Mouse (Mus musculus): ENCODE results near the gene Rras2. TPM values are rescaled to one million over a fixed set of nuclear protein-coding genes. Genes with fewer than 3 reads are reported as not detected.

Rras2 gene
- total and polyA plus RNA-seq, 2 experiments from 2014 or later, result 34.4 to 56.6 TPM

GRCm38 (mm10) chr7:114066529-114067178 lies 50.9 kb downstream of the Rras2 start:
- WGBS, result 12% methylated on average over 14 of the region's 14 CpGs
- TF ChIP-seq CTCF (IDR thresholded peaks at IDR 0.05; ENCODE audit: low read depth), result peak; percentile 96

GRCm38 (mm10) chr7:114065407-114066185 lies 52.0 kb downstream of the Rras2 start:
- Histone ChIP-seq H3K4me2 (ENCODE audit: low read depth) (no peak overlapping the region), H3K36me3 (ENCODE audit: insufficient read depth) (no peaks in the 10 kb centered on the region), H3K27ac (ENCODE audit: low read depth, low read length) (no peak overlapping the region), H3K4me1 (ENCODE audit: insufficient read depth) (0 out of 2 replicates have a peak, but pooled peaks cover 5% of the 10 kb centered on the region), H3K9me3 (ENCODE audit: low read length) (no peaks in the 10 kb centered on the region), H3K27me3 (ENCODE audit: insufficient read depth, low read length) (no peaks in the 10 kb centered on the region), H3K9ac (no peak overlapping the region), H3K4me3 (ENCODE audit: low read depth, low read length) (no peak overlapping the region)
- 34% methylated on average over 11 of the region's 11 CpGs for WGBS
- no peak for TF ChIP-seq CTCF (IDR thresholded peaks at IDR 0.05; ENCODE audit: low read depth)
- DNase-seq (no peak), ATAC-seq (no peak)

More at GRCm38 (mm10) chr7:114066529-114067178, 50.9 kb downstream of the Rras2 start:
- DNase-seq (peak; percentile 83), ATAC-seq (peak; percentile 78)
- H3K9ac ChIP-seq, result peak overlapping the region; percentile 14; the same call in 1 of the 2 replicates
- H3K4me3 ChIP-seq (ENCODE audit: low read depth, low read length), result peak overlapping the region; percentile 19
- no peaks in the 10 kb centered on the region for H3K36me3 ChIP-seq (ENCODE audit: insufficient read depth)
- H3K27me3 ChIP-seq (ENCODE audit: insufficient read depth, low read length), result no peaks in the 10 kb centered on the region
- H3K4me1 ChIP-seq (ENCODE audit: insufficient read depth), result 0 out of 2 replicates have a peak, but pooled peaks cover 5% of the 10 kb centered on the region
- H3K9me3 ChIP-seq (ENCODE audit: low read length), result no peaks in the 10 kb centered on the region
- H3K4me2 ChIP-seq (ENCODE audit: low read depth), result peak overlapping the region; percentile 48
- H3K27ac ChIP-seq (ENCODE audit: low read depth, low read length), result no peak overlapping the region

DNA sequence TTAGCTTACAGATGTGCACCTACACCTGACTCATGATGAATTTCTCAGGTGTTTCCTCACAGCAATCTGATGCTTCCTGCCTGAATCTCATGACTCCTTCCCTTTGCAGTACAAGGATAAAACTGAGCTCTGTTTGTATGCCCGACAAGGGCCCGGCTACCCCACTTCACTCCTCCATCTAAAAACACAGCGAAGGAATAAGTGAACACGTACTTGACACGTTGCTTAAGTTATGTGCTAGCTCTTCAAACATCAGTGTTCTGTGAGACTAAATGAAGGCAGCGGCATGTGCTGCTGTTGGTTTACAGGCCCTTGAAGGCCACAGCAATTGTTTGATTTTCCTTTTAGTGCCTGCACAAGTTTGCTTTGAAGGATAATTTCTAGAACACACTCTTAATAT lies 53.6 kb downstream of the Rras2 start:
- no peaks in the 10 kb centered on the region for H3K9me3 ChIP-seq (ENCODE audit: low read length)
- DNase-seq (no peak), ATAC-seq (no peak)
- H3K9ac ChIP-seq, result no peak overlapping the region
- 85% methylated on average over 6 of the region's 6 CpGs for WGBS
- H3K4me3 ChIP-seq (ENCODE audit: low read depth, low read length), result no peak overlapping the region
- 0 out of 2 replicates have a peak, but pooled peaks cover 5% of the 10 kb centered on the region for H3K4me1 ChIP-seq (ENCODE audit: insufficient read depth)
- no peaks in the 10 kb centered on the region for H3K36me3 ChIP-seq (ENCODE audit: insufficient read depth)
- no peak for TF ChIP-seq CTCF (IDR thresholded peaks at IDR 0.05; ENCODE audit: low read depth)
- H3K27me3 ChIP-seq (ENCODE audit: insufficient read depth, low read length), result no peaks in the 10 kb centered on the region
- H3K4me2 ChIP-seq (ENCODE audit: low read depth), result no peak overlapping the region
- H3K27ac ChIP-seq (ENCODE audit: low read depth, low read length), result no peak overlapping the region

DNA sequence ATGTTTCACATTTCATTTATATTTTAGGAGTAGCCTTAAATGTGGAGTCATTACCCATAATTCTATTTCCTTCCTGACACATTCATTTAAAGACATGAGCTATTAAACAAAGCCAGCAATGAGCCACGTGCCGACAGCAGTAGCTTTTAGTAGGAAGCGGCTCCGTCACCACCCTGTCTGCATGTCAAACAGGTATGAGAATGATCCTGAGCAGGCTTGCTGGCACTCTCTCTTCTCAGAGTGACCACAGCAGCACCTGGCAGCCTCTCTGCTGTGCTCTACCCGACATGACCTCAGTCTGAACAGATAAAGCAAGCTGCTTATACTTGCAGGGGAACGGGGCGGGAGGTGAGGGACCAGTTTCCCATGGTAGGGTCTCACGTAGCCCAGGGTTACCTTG lies 54.0 kb downstream of the Rras2 start:
- DNase-seq (no peak), ATAC-seq (peak; percentile 40; the same call in 1 of the 2 replicates)
- Histone ChIP-seq H3K9me3 (ENCODE audit: low read length) (no peaks in the 10 kb centered on the region), H3K4me2 (ENCODE audit: low read depth) (no peak overlapping the region), H3K36me3 (ENCODE audit: insufficient read depth) (no peaks in the 10 kb centered on the region), H3K4me1 (ENCODE audit: insufficient read depth) (0 out of 2 replicates have a peak, but pooled peaks cover 5% of the 10 kb centered on the region), H3K4me3 (ENCODE audit: low read depth, low read length) (no peak overlapping the region), H3K9ac (no peak overlapping the region), H3K27me3 (ENCODE audit: insufficient read depth, low read length) (no peaks in the 10 kb centered on the region), H3K27ac (ENCODE audit: low read depth, low read length) (no peak overlapping the region)
- no peak for TF ChIP-seq CTCF (IDR thresholded peaks at IDR 0.05; ENCODE audit: low read depth)
- 63% methylated on average over 8 of the region's 8 CpGs for WGBS

- ATAC-seq, result no peak
- no peak for TF ChIP-seq CTCF (IDR thresholded peaks at IDR 0.05; ENCODE audit: low read depth)
- Histone ChIP-seq H3K27me3 (ENCODE audit: insufficient read depth, low read length) (no peaks in the 10 kb centered on the region), H3K4me1 (ENCODE audit: insufficient read depth) (0 out of 2 replicates have a peak, but pooled peaks cover 5% of the 10 kb centered on the region), H3K9me3 (ENCODE audit: low read length) (no peaks in the 10 kb centered on the region), H3K9ac (no peak overlapping the region), H3K27ac (ENCODE audit: low read depth, low read length) (no peak overlapping the region), H3K4me2 (ENCODE audit: low read depth) (no peak overlapping the region), H3K36me3 (ENCODE audit: insufficient read depth) (no peaks in the 10 kb centered on the region), H3K4me3 (ENCODE audit: low read depth, low read length) (no peak overlapping the region)
- no peak for DNase-seq
- 29% methylated on average over 1 of the region's 1 CpGs for WGBS
Observed at GRCm38 (mm10) chr7:114062451-114062850, 55.1 kb downstream of the Rras2 start.

- Histone ChIP-seq H3K4me2 (ENCODE audit: low read depth) (no peak overlapping the region), H3K9me3 (ENCODE audit: low read length) (no peaks in the 10 kb centered on the region), H3K27me3 (ENCODE audit: insufficient read depth, low read length) (no peaks in the 10 kb centered on the region), H3K9ac (no peak overlapping the region), H3K36me3 (ENCODE audit: insufficient read depth) (no peaks in the 10 kb centered on the region), H3K27ac (ENCODE audit: low read depth, low read length) (no peak overlapping the region), H3K4me3 (ENCODE audit: low read depth, low read length) (no peak overlapping the region), H3K4me1 (ENCODE audit: insufficient read depth) (no peaks in the 10 kb centered on the region)
- DNase-seq (no peak), ATAC-seq (no peak)
- 95% methylated on average over 6 of the region's 6 CpGs for WGBS
- no peak for TF ChIP-seq CTCF (IDR thresholded peaks at IDR 0.05; ENCODE audit: low read depth)
Observed at GRCm38 (mm10) chr7:114060445-114060844, 57.1 kb downstream of the Rras2 start.
